Mouse (Mus musculus): ENCODE data around the gene H2al2a.

GRCm38 (mm10) chr2:18004286-18004685 lies 7.5 kb upstream of the H2al2a start:
- no peak for TF ChIP-seq POLR2A (IDR thresholded peaks at IDR 0.05; ENCODE audit: control insufficient read depth, low read depth, low read length)
- no peak for TF ChIP-seq CTCF (IDR thresholded peaks at IDR 0.05; ENCODE audit: control insufficient read depth, insufficient read depth, insufficient replicate concordance, low read depth, low read length)

Measured in testis, adult 2 months (tissue).